19 mouse cellular contexts compared by ENCODE assay signal in the genomic region with DNA sequence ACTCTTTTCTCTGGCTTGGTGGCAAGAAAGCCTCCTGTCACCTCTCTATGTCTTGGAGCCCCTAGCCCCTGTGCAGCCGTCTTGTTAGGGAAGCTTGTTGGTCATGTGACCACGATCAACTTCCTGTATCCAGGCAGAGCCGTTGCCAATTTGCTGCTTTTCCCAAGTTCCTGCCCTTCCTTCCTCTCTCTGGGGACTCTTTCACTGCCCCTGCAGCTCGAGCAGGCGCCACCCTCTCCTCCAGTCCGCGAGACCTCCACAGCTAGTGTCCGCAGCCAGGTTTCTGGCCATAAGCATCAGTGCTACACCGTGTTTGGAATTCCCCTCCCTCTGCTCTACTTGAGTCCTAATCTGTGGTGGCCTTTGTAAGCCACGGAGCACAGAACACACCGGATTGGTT. TPM values are rescaled to one million over a fixed set of nuclear protein-coding genes. Genes with fewer than 3 reads are reported as not detected.
DNase-seq lines count a peak whose midpoint lies in the region; ATAC-seq and TF ChIP-seq lines count a peak whose summit lies in the region.
"Had no signal": no experiment of that assay in that cellular context is flagged by ENCODE, and none has a peak within 500 bp of the region (broad histone marks: within the 10 kb centered on the region; RNA-seq: fewer than 3 reads in every experiment).

No protein-coding gene starts in this region.

- H3K27me3 ChIP-seq in C2C12 (ENCODE audit: control insufficient read depth, insufficient read depth, insufficient read length) (peaks cover 21% of the 10 kb centered on the region), CH12.LX (replicated peaks) (peaks cover 22% of the 10 kb centered on the region)
- H3K27me3 ChIP-seq in heart, embryonic 13.5 days (replicated peaks) = peaks cover 18% of the 10 kb centered on the region; the same call in 1 of the 2 replicates
- no peaks in the 10 kb centered on the region for H3K27me3 ChIP-seq in lung, embryonic 14.5 days (ENCODE audit: insufficient read depth, low read length)

- peaks cover 2% of the 10 kb centered on the region for H3K9me3 ChIP-seq in CH12.LX (replicated peaks; ENCODE audit: low read length)
- peaks cover 3% of the 10 kb centered on the region; the same call in 1 of the 2 replicates for H3K9me3 ChIP-seq in heart, embryonic 13.5 days
- no peaks in the 10 kb centered on the region for H3K9me3 ChIP-seq in lung, embryonic 14.5 days (ENCODE audit: low read depth, low read length)
- H3K9me3 ChIP-seq: forebrain, embryonic 10.5 days; midbrain, embryonic 12.5 days had no signal

- no peak overlapping the region for H3K27ac ChIP-seq in CH12.LX (ENCODE audit: insufficient read depth, low read depth)
- no peak overlapping the region for H3K27ac ChIP-seq in heart, embryonic 13.5 days (replicated peaks)
- H3K27ac ChIP-seq in lung, embryonic 14.5 days (ENCODE audit: low read depth) = no peak overlapping the region
- H3K27ac ChIP-seq: forebrain, embryonic 10.5 days; liver, embryonic 14.5 days; midbrain, embryonic 12.5 days had no signal

- no peak for TF ChIP-seq RAD21 in CH12.LX (IDR thresholded peaks at IDR 0.05; ENCODE audit: low read depth, low read length)

- no peak overlapping the region for H3K4me3 ChIP-seq in C2C12 (ENCODE audit: insufficient read depth, poor library complexity, severe bottlenecking)
- H3K4me3 ChIP-seq in CH12.LX (replicated peaks in 1 of 3; ENCODE audit: low read depth in 2 of 3, low read length in 2 of 3, poor library complexity in 1 of 3) = no peak overlapping the region
- no peak overlapping the region for H3K4me3 ChIP-seq in heart, embryonic 13.5 days
- no peak overlapping the region for H3K4me3 ChIP-seq in lung, embryonic 14.5 days (ENCODE audit: low read depth, low read length)
- H3K4me3 ChIP-seq: forebrain, embryonic 10.5 days; midbrain, embryonic 12.5 days had no signal

- no peak for TF ChIP-seq EP300 in CH12.LX (IDR thresholded peaks at IDR 0.05; ENCODE audit: low read length)

- 0 out of 2 replicates have a peak overlapping the region, but pooled peaks have one; percentile 22 for H3K4me2 ChIP-seq in CH12.LX (ENCODE audit: insufficient read depth, low read depth, poor library complexity, severe bottlenecking)
- peak overlapping the region; percentile 27; the same call in 1 of the 2 replicates for H3K4me2 ChIP-seq in heart, embryonic 13.5 days
- no peak overlapping the region for H3K4me2 ChIP-seq in lung, embryonic 14.5 days
- H3K4me2 ChIP-seq: midbrain, embryonic 12.5 days had no signal

- H3K36me3 ChIP-seq in C2C12 (ENCODE audit: control insufficient read depth, insufficient read depth) (no peaks in the 10 kb centered on the region), CH12.LX (replicated peaks in 1 of 2; ENCODE audit: control insufficient read depth in 1 of 2, insufficient read depth in 1 of 2, low read length in 1 of 2) (no peaks in the 10 kb centered on the region)
- no peaks in the 10 kb centered on the region for H3K36me3 ChIP-seq in heart, embryonic 13.5 days
- no peaks in the 10 kb centered on the region for H3K36me3 ChIP-seq in lung, embryonic 14.5 days (ENCODE audit: insufficient read depth)
- H3K36me3 ChIP-seq: forebrain, embryonic 10.5 days; midbrain, embryonic 12.5 days had no signal

- in situ Hi-C loops in CH12.LX (cut with MboI; ENCODE audit: low pct_ligation_motif_present, low pct_unique_long_range_greater_than_20kb, low sequenced_read_pairs) = no loop called here

- no peak for ATAC-seq in heart, embryonic 13.5 days (ENCODE audit: extremely low read depth, insufficient number of reproducible peaks, low FRiP score, low TSS enrichment)
- ATAC-seq in lung, embryonic 14.5 days (ENCODE audit: insufficient read depth) = no peak; the same call in 1 of the 2 replicates
- ATAC-seq: intestine, postnatal 0 days had no signal

- no peaks in the 10 kb centered on the region for H3K79me3 ChIP-seq in C2C12 (ENCODE audit: low read depth)

- no peak for DNase-seq in CH12.LX (ENCODE audit: extremely low read depth)
- peak; percentile 37 for DNase-seq in lung, embryonic 14.5 days
- DNase-seq in cerebellum, adult 9-10 months = no peak
- no peak for DNase-seq in B cell, adult 2 months
- DNase-seq in urinary bladder, postnatal 14 days (ENCODE audit: low spot score) = no peak
- DNase-seq: cerebellum, adult 18-20 months; retina, postnatal 1 day had no signal

- TF ChIP-seq POLR2A in CH12.LX (IDR thresholded peaks at IDR 0.05; ENCODE audit: low read depth, low read length) = no peak

- dilution Hi-C loops in CH12.LX (cut with MboI; ENCODE audit: extremely low pct_ligation_motif_present, extremely low pct_unique_long_range_greater_than_20kb, low sequenced_read_pairs) = no loop called here

- H3ac ChIP-seq in C2C12 (ENCODE audit: control insufficient read depth, insufficient read length, low read depth) = no peak overlapping the region

- H3K9ac ChIP-seq in CH12.LX (ENCODE audit: insufficient read depth, low read depth) = no peak overlapping the region
- no peak overlapping the region for H3K9ac ChIP-seq in heart, embryonic 13.5 days
- H3K9ac ChIP-seq in lung, embryonic 14.5 days = no peak overlapping the region
- H3K9ac ChIP-seq: liver, embryonic 14.5 days; midbrain, embryonic 12.5 days had no signal

- no peaks in the 10 kb centered on the region for H3K4me1 ChIP-seq in CH12.LX (ENCODE audit: control insufficient read depth in 1 of 2, insufficient read depth in 2 of 2)
- H3K4me1 ChIP-seq in heart, embryonic 13.5 days = 0 out of 2 replicates have a peak, but pooled peaks cover 6% of the 10 kb centered on the region
- H3K4me1 ChIP-seq in lung, embryonic 14.5 days (ENCODE audit: insufficient read depth) = no peaks in the 10 kb centered on the region
- H3K4me1 ChIP-seq: midbrain, embryonic 12.5 days had no signal

- WGBS in heart, embryonic 13.5 days = 62% methylated on average over 11 of the region's 11 CpGs
- 63% methylated on average over 11 of the region's 11 CpGs for WGBS in lung, embryonic 14.5 days

- H3K79me2 ChIP-seq in C2C12 (ENCODE audit: control insufficient read depth, insufficient read depth) = no peaks in the 10 kb centered on the region
- no peaks in the 10 kb centered on the region for H3K79me2 ChIP-seq in CH12.LX (replicated peaks; ENCODE audit: control insufficient read depth, extremely low read depth, insufficient read depth, poor library complexity, severe bottlenecking)

- no peak for TF ChIP-seq CTCF in C2C12 (IDR thresholded peaks at IDR 0.05; ENCODE audit: control insufficient read depth, insufficient read depth, insufficient read length)
- TF ChIP-seq CTCF in CH12.LX (conservative IDR thresholded peaks at IDR 0.05 in 1 of 2, IDR thresholded peaks at IDR 0.05 in 1 of 2; ENCODE audit: low read depth in 2 of 2, low read length in 2 of 2) = no peak
- no peak for TF ChIP-seq CTCF in lung, embryonic 14.5 days (IDR thresholded peaks at IDR 0.05; ENCODE audit: low read depth)

TF ChIP-seq in C2C12, 6 proteins besides CTCF, POLR2A, EP300 and RAD21:
- TF ChIP-seq MAX (IDR thresholded peaks at IDR 0.05) = no peak
- TF ChIP-seq USF1 (IDR thresholded peaks at IDR 0.05; ENCODE audit: low read depth) = peak; percentile 42

TF ChIP-seq in CH12.LX, 34 proteins besides CTCF, POLR2A, EP300 and RAD21:
- no peak for TF ChIP-seq BHLHE40 (IDR thresholded peaks at IDR 0.05; ENCODE audit: low read depth, low read length)
- no peak for TF ChIP-seq MAX (IDR thresholded peaks at IDR 0.05; ENCODE audit: low read length)
- TF ChIP-seq USF2 (conservative IDR thresholded peaks at IDR 0.05; ENCODE audit: low read depth, low read length) = 0 out of 2 replicates have a peak, but pooled peaks have one; percentile 17
- no peak for TF ChIP-seq TCF12 (IDR thresholded peaks at IDR 0.05; ENCODE audit: low read depth, low read length)
- TF ChIP-seq ETS1 (conservative IDR thresholded peaks at IDR 0.05; ENCODE audit: low read depth, low read length) = no peak
- TF ChIP-seq E2F4 (IDR thresholded peaks at IDR 0.05; ENCODE audit: insufficient replicate concordance, low read depth, low read length) = no peak
- TF ChIP-seq JUN (IDR thresholded peaks at IDR 0.05; ENCODE audit: insufficient read depth, low read depth, low read length) = no peak
- TF ChIP-seq SMC3 (IDR thresholded peaks at IDR 0.05; ENCODE audit: low read depth, low read length) = no peak
- TF ChIP-seq MYC (IDR thresholded peaks at IDR 0.05; ENCODE audit: low read depth, low read length) = no peak
- no peak for TF ChIP-seq ZNF384 (IDR thresholded peaks at IDR 0.05; ENCODE audit: low read depth, low read length)
- no peak for TF ChIP-seq TBP (conservative IDR thresholded peaks at IDR 0.05; ENCODE audit: low read depth, low read length)
- no peak for TF ChIP-seq MEF2A (IDR thresholded peaks at IDR 0.05; ENCODE audit: borderline replicate concordance, low read depth, low read length)
- TF ChIP-seq USF1 (IDR thresholded peaks at IDR 0.05; ENCODE audit: low read depth, low read length) = peak; percentile 24; the same call in 1 of the 2 replicates
- no peak for TF ChIP-seq POLR2AphosphoS2 (IDR thresholded peaks at IDR 0.05; ENCODE audit: low read depth, low read length)
- no peak for TF ChIP-seq CHD2 (IDR thresholded peaks at IDR 0.05; ENCODE audit: low read length)
- no peak for TF ChIP-seq RCOR1 (conservative IDR thresholded peaks at IDR 0.05; ENCODE audit: low read depth, low read length)
- no peak for TF ChIP-seq IRF4 (IDR thresholded peaks at IDR 0.05; ENCODE audit: low read depth, low read length)

RNA-seq across cellular contexts. Expression of a gene that starts 59.7 kb away (rescaled TPM):
- polyA plus RNA-seq in C2C12 (2012; fragmentation: generic; extraction: Trizol) (not detected), CH12.LX (2012; ENCODE audit: insufficient read length, low read depth) (not detected in 2 replicates)
- total RNA-seq in CH12.LX (2012; rRNA removed) (not detected in 2 replicates), CH12.LX (2014; rRNA removed) (not detected in 2 replicates)
- polyA plus RNA-seq in heart, embryonic 13.5 days (2015; fragmentation: Nextera tagmentation; extraction: Ambion mirVana) = not detected in 2 replicates
- not detected in 2 replicates for polyA plus RNA-seq in lung, embryonic 14.5 days (2014; fragmentation: Nextera tagmentation; extraction: Ambion mirVana)
- total RNA-seq: adrenal gland, postnatal 4 days; hematopoietic stem cell, adult 5-6 weeks; left cerebral cortex, adult 8-10 months had no signal
- polyA plus RNA-seq: forebrain, embryonic 10.5 days; intestine, postnatal 0 days; large intestine, adult 2 months; liver, embryonic 14.5 days; midbrain, embryonic 12.5 days; neural tube, embryonic 11.5 days; spleen, adult 2 months had no signal
